Mouse (Mus musculus) hindbrain, embryonic 14.5 days (tissue): ENCODE measurements around the gene Slco4a1. TPM values are rescaled to one million over a fixed set of nuclear protein-coding genes. Genes with fewer than 3 reads are reported as not detected.

Experiments used
- ATAC-seq: fragments of 200-750 bp; cut with Nextera tagmentation; 2 replicates; pipeline ENCODE4 v1.8.0; 2017; ENCODE audit warnings: moderate number of reproducible peaks, mild to moderate bottlenecking, moderate TSS enrichment, moderate library complexity; ENCODE audit not compliant: low FRiP score
- DNase-seq: peaks from one replicate; pipeline ENCODE4 v3.0.0-alpha.2; 2015; ENCODE audit warnings: low spot score
- H3K27ac ChIP-seq: fragments of 300-500 bp; sonication (generic); 2 replicates; pipeline ENCODE4 v1.5.1; 2014; ENCODE audit warnings: mild to moderate bottlenecking, moderate library complexity
- H3K27me3 ChIP-seq: fragments of 300-500 bp; sonication (generic); 2 replicates; pipeline ENCODE4 v1.6.1; 2014; ENCODE audit warnings: mild to moderate bottlenecking, low read length, mixed read lengths; ENCODE audit not compliant: control insufficient read depth, insufficient read depth
- H3K36me3 ChIP-seq: fragments of 300-500 bp; sonication (generic); replicated peaks from 2 replicates; pipeline ENCODE4 v1.6.1; 2014; ENCODE audit not compliant: control insufficient read depth, insufficient read depth
- H3K4me1 ChIP-seq: fragments of 300-500 bp; sonication (generic); replicated peaks from 2 replicates; pipeline ENCODE4 v1.6.1; 2014; ENCODE audit warnings: antibody characterized with exemption, low read length, mixed read lengths; ENCODE audit not compliant: control insufficient read depth, insufficient read depth
- H3K4me2 ChIP-seq: fragments of 300-500 bp; sonication (generic); replicated peaks from 2 replicates; pipeline ENCODE4 v1.6.1; 2014; ENCODE audit warnings: mild to moderate bottlenecking, moderate library complexity
- H3K4me3 ChIP-seq: fragments of 300-500 bp; sonication (generic); replicated peaks from 2 replicates; pipeline ENCODE4 v1.5.1; 2014; ENCODE audit warnings: mild to moderate bottlenecking, low read length
- H3K9ac ChIP-seq: fragments of 300-500 bp; sonication (generic); 2 replicates; pipeline ENCODE4 v1.6.1; 2014
- H3K9me3 ChIP-seq: fragments of 300-500 bp; sonication (generic); 2 replicates; pipeline ENCODE4 v1.6.1; 2016; ENCODE audit warnings: low read length; ENCODE audit not compliant: control insufficient read depth
- WGBS: fragments of 180-500 bp; shearing (Covaris S2); extraction: QIAGEN DNeasy Blood & Tissue Kit; methylation state at CpG from one replicate; pipeline ENCODE4 v1.1.7; 2014; 5-methylcytosine and 5-hydroxymethylcytosine counted together
- polyA plus RNA-seq: library from polyadenylated mRNA; unstranded; fragments of >200 nt; fragmentation: Nextera tagmentation; extraction: Ambion mirVana; gene quantifications from 2 replicates; pipeline ENCODE4 v1.2.1, GENCODE M21; 2014

Slco4a1 gene
- polyA plus RNA-seq, 1 experiment from 2014 or later: 1.4 TPM

DNA sequence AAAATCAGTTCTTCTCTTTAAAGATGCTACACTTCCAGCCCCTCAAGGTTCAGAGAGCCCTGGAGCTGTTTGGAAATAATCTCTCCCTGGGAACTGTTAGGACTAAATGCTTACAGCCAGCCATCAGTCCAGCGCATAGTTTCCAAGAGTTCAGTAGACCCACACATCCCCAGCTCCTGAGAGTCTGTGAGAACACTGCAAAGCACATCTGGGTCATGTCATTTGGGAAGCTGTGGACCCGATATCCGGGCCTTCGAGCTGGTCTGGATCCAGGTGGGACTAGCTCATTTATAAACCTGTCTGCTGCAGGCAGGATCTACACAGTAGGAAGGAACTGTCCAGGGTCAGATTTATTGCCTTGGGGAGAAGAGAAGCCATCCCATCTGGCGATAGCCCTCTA, 54.8 kb downstream of the Slco4a1 start:
- Histone ChIP-seq H3K4me1 (peaks cover 8% of the 10 kb centered on the region; the same call in 1 of the 2 replicates), H3K27me3 (0 out of 2 replicates have a peak, but pooled peaks cover 5% of the 10 kb centered on the region), H3K9me3 (no peaks in the 10 kb centered on the region), H3K4me3 (no peak overlapping the region), H3K4me2 (no peak overlapping the region), H3K36me3 (no peaks in the 10 kb centered on the region), H3K9ac (no peak overlapping the region), H3K27ac (no peak overlapping the region)
- ATAC-seq (no peak), DNase-seq (no peak)
- 69% methylated on average over 5 of the region's 5 CpGs for WGBS

DNA sequence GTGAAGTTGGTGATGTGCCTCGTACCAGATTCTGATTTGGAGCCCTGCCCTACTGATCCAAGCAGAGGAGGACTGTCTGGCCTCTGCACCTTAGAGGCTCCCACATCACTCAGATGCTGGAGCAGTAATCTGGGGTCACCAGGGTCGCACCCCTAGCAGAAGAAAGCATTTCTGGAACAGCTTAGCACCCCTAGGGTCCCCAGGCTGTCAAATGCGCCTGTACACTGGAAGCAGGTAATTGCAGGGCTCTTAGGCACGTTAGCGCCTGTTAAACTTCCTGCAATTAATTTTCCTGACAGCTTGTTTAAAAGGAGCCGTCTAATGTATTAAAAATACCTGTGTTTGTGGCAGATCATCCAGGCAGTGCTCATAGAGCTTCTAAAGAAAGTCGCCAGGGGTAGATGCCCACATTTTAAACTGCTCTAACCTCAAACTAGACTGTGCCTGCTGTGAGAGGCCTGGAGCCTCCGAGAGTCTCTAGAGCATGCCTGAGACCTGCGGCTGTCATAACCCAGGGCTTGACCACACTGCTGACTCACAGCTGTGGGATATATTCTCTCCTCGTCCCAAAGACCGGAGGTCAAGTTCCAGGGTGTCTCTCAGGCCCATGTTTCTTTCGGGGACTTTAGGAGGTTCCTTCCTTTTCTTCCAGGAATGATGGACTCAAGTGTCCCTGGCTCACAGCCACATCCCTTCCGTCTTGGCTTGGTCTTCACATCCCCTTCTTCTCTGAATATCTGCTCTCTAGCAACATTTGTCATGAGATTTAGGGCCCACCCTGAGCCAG, 56.0 kb downstream of the Slco4a1 start:
- Histone ChIP-seq H3K36me3 (no peaks in the 10 kb centered on the region), H3K4me3 (no peak overlapping the region), H3K4me2 (no peak overlapping the region), H3K27me3 (0 out of 2 replicates have a peak, but pooled peaks cover 5% of the 10 kb centered on the region), H3K27ac (no peak overlapping the region), H3K9me3 (no peaks in the 10 kb centered on the region), H3K4me1 (peaks cover 8% of the 10 kb centered on the region; the same call in 1 of the 2 replicates), H3K9ac (no peak overlapping the region)
- DNase-seq (no peak), ATAC-seq (no peak)
- WGBS: 59% methylated on average over 13 of the region's 13 CpGs

GRCm38 (mm10) chr2:180513019-180513418, 57.0 kb downstream of the Slco4a1 start:
- H3K4me1 ChIP-seq: peaks cover 8% of the 10 kb centered on the region; the same call in 1 of the 2 replicates
- H3K9me3 ChIP-seq: no peaks in the 10 kb centered on the region
- 0 out of 2 replicates have a peak, but pooled peaks cover 5% of the 10 kb centered on the region for H3K27me3 ChIP-seq
- no peak overlapping the region for H3K4me3 ChIP-seq
- H3K9ac ChIP-seq: no peak overlapping the region
- 51% methylated on average over 3 of the region's 3 CpGs for WGBS
- H3K27ac ChIP-seq: no peak overlapping the region
- H3K36me3 ChIP-seq: no peaks in the 10 kb centered on the region
- no peak for DNase-seq
- no peak for ATAC-seq
- no peak overlapping the region for H3K4me2 ChIP-seq

GRCm38 (mm10) chr2:180513835-180514234, 57.8 kb downstream of the Slco4a1 start:
- peaks cover 8% of the 10 kb centered on the region; the same call in 1 of the 2 replicates for H3K4me1 ChIP-seq
- H3K27me3 ChIP-seq: 0 out of 2 replicates have a peak, but pooled peaks cover 5% of the 10 kb centered on the region
- ATAC-seq (no peak), DNase-seq (no peak)
- H3K9me3 ChIP-seq: no peaks in the 10 kb centered on the region
- H3K4me3 ChIP-seq: no peak overlapping the region
- H3K4me2 ChIP-seq: no peak overlapping the region
- H3K27ac ChIP-seq: no peak overlapping the region
- H3K9ac ChIP-seq: no peak overlapping the region
- 37% methylated on average over 4 of the region's 4 CpGs for WGBS
- H3K36me3 ChIP-seq: no peaks in the 10 kb centered on the region

DNA sequence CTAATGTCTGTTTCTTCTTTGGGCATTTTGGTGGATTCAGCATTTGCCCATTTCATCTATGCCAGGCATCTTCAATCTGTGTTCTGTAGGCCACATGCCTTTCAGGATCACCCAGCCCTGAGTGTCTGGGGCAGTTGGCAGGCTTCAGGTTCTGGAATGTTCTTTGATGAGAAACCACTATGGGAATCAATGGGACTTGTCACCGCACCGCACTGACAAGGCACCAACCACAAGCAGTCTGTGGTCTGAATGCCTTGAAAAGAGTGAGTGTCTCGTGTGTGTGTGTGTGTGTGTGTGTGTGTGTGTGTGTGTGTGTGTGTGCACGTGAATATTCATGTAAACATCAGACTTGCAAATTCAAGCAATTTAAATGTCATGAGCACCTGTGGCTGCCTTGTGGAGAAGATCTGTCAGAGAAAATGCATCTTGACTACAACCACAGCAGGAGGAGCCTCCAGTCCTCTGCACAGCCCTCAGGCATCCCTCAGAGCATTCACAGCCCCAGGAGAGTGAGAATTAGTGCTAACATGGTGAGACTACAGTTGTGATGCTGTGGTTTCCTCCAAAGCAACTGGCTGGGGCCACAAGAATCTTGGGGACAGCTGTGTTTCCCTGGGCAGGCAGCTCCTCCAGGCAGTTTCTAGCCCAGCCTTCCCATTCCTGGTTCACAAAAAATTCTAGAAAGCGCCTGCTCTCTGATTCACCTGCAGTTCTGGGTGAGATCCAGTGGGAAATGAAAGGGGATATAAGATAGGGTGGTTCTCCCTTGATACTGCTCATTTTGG, 65.6 kb downstream of the Slco4a1 start:
- ATAC-seq (no peak), DNase-seq (no peak)
- Histone ChIP-seq H3K9me3 (no peaks in the 10 kb centered on the region), H3K27ac (no peak overlapping the region), H3K4me3 (no peak overlapping the region), H3K4me1 (no peaks in the 10 kb centered on the region), H3K27me3 (no peaks in the 10 kb centered on the region), H3K36me3 (no peaks in the 10 kb centered on the region), H3K4me2 (no peak overlapping the region), H3K9ac (no peak overlapping the region)
- 61% methylated on average over 5 of the region's 5 CpGs for WGBS

GRCm38 (mm10) chr2:180522825-180523224, 66.8 kb downstream of the Slco4a1 start:
- H3K36me3 ChIP-seq: no peaks in the 10 kb centered on the region
- WGBS: 78% methylated on average over 4 of the region's 4 CpGs
- DNase-seq (no peak), ATAC-seq (no peak)
- no peaks in the 10 kb centered on the region for H3K4me1 ChIP-seq
- no peak overlapping the region for H3K27ac ChIP-seq
- no peak overlapping the region for H3K4me3 ChIP-seq
- no peaks in the 10 kb centered on the region for H3K9me3 ChIP-seq
- H3K27me3 ChIP-seq: no peaks in the 10 kb centered on the region
- no peak overlapping the region for H3K9ac ChIP-seq
- H3K4me2 ChIP-seq: no peak overlapping the region

Other genes starting within 250 kb of the Slco4a1 start
- 2.6 and 2.9 TPM in 2 replicates for gene Lama5, start 230.4 kb upstream of the Slco4a1 start, polyA plus RNA-seq
- 372 and 509 TPM in 2 replicates for gene Rps21, start 198.9 kb upstream of the Slco4a1 start, polyA plus RNA-seq
- gene Cables2, start 182.7 kb upstream of the Slco4a1 start, polyA plus RNA-seq: 40.6 and 40.9 TPM in 2 replicates
- not detected in 2 replicates for gene Rbbp8nl, start 166.4 kb upstream of the Slco4a1 start, polyA plus RNA-seq
- gene Gata5, start 121.5 kb upstream of the Slco4a1 start, polyA plus RNA-seq: 0.05 TPM in 1 of 2 replicates, not detected in the other
- gene Ntsr1, start 43.7 kb downstream of the Slco4a1 start, polyA plus RNA-seq: 2.5 and 3.5 TPM in 2 replicates
- 35.4 and 38.2 TPM in 2 replicates for gene Mrgbp, start 125.1 kb downstream of the Slco4a1 start, polyA plus RNA-seq
- gene Ogfr, start 133.0 kb downstream of the Slco4a1 start, polyA plus RNA-seq: 88.4 and 90.2 TPM in 2 replicates
- gene Col9a3, start 141.5 kb downstream of the Slco4a1 start, polyA plus RNA-seq: 61.4 and 65.7 TPM in 2 replicates
- 0.87 and 0.99 TPM in 2 replicates for gene Tcfl5, start 186.5 kb downstream of the Slco4a1 start, polyA plus RNA-seq